Mouse (Mus musculus): ENCODE results near the gene Ccnb1. TPM values are rescaled to one million over a fixed set of nuclear protein-coding genes. Genes with fewer than 3 reads are reported as not detected.

The Ccnb1 gene
- polyA plus RNA-seq, 1 experiment, result 1.1 TPM

- DNase-seq, result peak; percentile 97
- Histone ChIP-seq H3K36me3 (ENCODE audit: control insufficient read depth, insufficient read depth, low read length) (no peaks in the 10 kb centered on the region; the same call in 1 of the 2 replicates), H3K27ac (ENCODE audit: insufficient read depth, low read depth, low read length) (peak within 1 kb of the TSS; percentile 83), H3K27me3 (replicated peaks; ENCODE audit: control insufficient read depth, insufficient read depth, low read length) (no peaks in the 10 kb centered on the region), H3K4me1 (ENCODE audit: control insufficient read depth, insufficient read depth, low read length) (peaks cover 5% of the 10 kb centered on the region; the same call in 1 of the 2 replicates), H3K4me3 (ENCODE audit: insufficient read depth, low read depth, low read length) (peak within 1 kb of the TSS; percentile 96)
- WGBS, result under 1% methylated on average over 19 of the region's 19 CpGs
- no peak for TF ChIP-seq CTCF (conservative IDR thresholded peaks at IDR 0.05; ENCODE audit: insufficient read depth, insufficient read length, low read depth, low read length)
- TF ChIP-seq POLR2A (IDR thresholded peaks at IDR 0.05; ENCODE audit: low read depth, low read length), result peak; percentile 64
These were observed 55.6 kb downstream of the Ccnb1 start, which contains the start of gene Cdk7 for GRCm38 (mm10) chr13:100730861-100731176. Gene Cdk7 (minus strand): TSS chr13:100730939.

DNA sequence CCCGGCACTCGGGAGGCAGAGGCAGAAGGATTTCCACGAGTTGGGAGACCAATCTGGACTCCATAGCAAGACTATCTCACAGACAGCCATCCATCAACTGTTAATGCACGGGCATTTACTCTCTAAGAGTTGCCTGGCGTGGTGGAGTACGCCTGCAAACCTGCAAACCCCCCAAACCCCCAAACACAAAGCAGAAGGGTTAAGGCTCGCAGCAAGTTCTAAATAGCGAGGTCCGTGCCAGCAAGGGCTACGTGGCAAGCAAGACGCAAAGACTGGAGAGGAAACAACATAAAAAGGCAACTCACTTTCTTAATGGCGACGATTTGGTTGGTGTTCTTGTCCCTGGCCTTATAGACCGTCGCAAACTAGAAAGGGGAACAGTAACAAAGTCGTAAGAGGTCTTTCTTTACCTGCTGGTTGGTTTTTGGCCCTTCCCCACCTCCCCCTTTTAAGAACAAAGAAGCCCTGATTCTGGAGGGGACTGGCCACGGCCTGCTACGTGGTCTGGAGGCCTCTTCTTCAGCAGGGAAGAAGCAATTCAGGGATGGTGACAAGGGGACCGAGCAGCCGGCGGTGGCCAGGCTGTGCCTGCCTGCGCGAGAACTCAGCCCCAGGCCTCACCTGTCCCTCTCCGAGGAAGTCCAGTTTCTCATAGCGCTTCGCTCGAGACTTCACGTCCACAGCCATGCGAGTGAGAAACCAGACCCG is 56.1 kb downstream of the Ccnb1 start:
- no peaks in the 10 kb centered on the region; the same call in 1 of the 2 replicates for H3K36me3 ChIP-seq (ENCODE audit: control insufficient read depth, insufficient read depth, low read length)
- H3K27me3 ChIP-seq (replicated peaks; ENCODE audit: control insufficient read depth, insufficient read depth, low read length), result no peaks in the 10 kb centered on the region
- DNase-seq, result peak; percentile 18
- H3K4me3 ChIP-seq (ENCODE audit: insufficient read depth, low read depth, low read length), result peak overlapping the region; percentile 96
- H3K27ac ChIP-seq (ENCODE audit: insufficient read depth, low read depth, low read length), result peak overlapping the region; percentile 83
- TF ChIP-seq CTCF (conservative IDR thresholded peaks at IDR 0.05; ENCODE audit: insufficient read depth, insufficient read length, low read depth, low read length) (no peak), POLR2A (IDR thresholded peaks at IDR 0.05; ENCODE audit: low read depth, low read length) (no peak)
- under 1% methylated on average over 30 of the region's 30 CpGs for WGBS
- H3K4me1 ChIP-seq (ENCODE audit: control insufficient read depth, insufficient read depth, low read length), result peaks cover 5% of the 10 kb centered on the region; the same call in 1 of the 2 replicates

Other genes with a start within 250 kb of the Ccnb1 start
- 10.5 and 11.0 TPM in 2 replicates for gene Ocln, start 233.9 kb downstream of the Ccnb1 start, polyA plus RNA-seq (2012; rRNA removed)
- 11.5 and 13.0 TPM in 2 replicates for gene Marveld2, start 169.6 kb downstream of the Ccnb1 start, polyA plus RNA-seq (2012; rRNA removed)
- gene Ak6, start 135.6 kb downstream of the Ccnb1 start, polyA plus RNA-seq (2012; rRNA removed), result 38.8 and 52.5 TPM in 2 replicates
- gene Rad17, start 135.5 kb downstream of the Ccnb1 start, polyA plus RNA-seq (2012; rRNA removed), result 4.0 and 5.2 TPM in 2 replicates
- 1.8 and 2.6 TPM in 2 replicates for gene Taf9, start 135.0 kb downstream of the Ccnb1 start, polyA plus RNA-seq (2012; rRNA removed)
- 1.8 and 1.9 TPM in 2 replicates for gene Ccdc125, start 116.9 kb downstream of the Ccnb1 start, polyA plus RNA-seq (2012; rRNA removed)
- 13.4 and 15.4 TPM in 2 replicates for gene Cdk7, start 55.6 kb downstream of the Ccnb1 start, polyA plus RNA-seq (2012; rRNA removed)
- 105 and 131 TPM in 2 replicates for gene Mrps36, start 41.9 kb downstream of the Ccnb1 start, polyA plus RNA-seq (2012; rRNA removed)
- gene Cenph, start 10.7 kb downstream of the Ccnb1 start, polyA plus RNA-seq (2012; rRNA removed), result 0.19 and 0.23 TPM in 2 replicates
- 28.5 and 33.8 TPM in 2 replicates for gene Slc30a5, start 46.9 kb upstream of the Ccnb1 start, polyA plus RNA-seq (2012; rRNA removed)